In genomic region chr9:35346378-35346777, GRCm38 (mm10) we compare ENCODE assay signal across 16 mouse cellular contexts.
DNase-seq lines count a peak whose midpoint lies in the region; ATAC-seq and TF ChIP-seq lines count a peak whose summit lies in the region.
"Had no signal": no experiment of that assay in that cellular context is flagged by ENCODE, and none has a peak within 500 bp of the region (broad histone marks: within the 10 kb centered on the region; RNA-seq: fewer than 3 reads in every experiment).

No protein-coding gene starts in this region.

- no peak overlapping the region for H3K27ac ChIP-seq in embryonic facial prominence, embryonic 13.5 days
- no peak overlapping the region for H3K27ac ChIP-seq in embryonic facial prominence, embryonic 10.5 days (replicated peaks)
- H3K27ac ChIP-seq in kidney, embryonic 15.5 days = no peak overlapping the region
- H3K27ac ChIP-seq in intestine, postnatal 0 days (ENCODE audit: low read depth, low read length) = no peak overlapping the region
- H3K27ac ChIP-seq: embryonic facial prominence, embryonic 12.5 days; forebrain, embryonic 12.5 days; hindbrain, postnatal 0 days; lung, embryonic 15.5 days had no signal

- H3K27me3 ChIP-seq in embryonic facial prominence, embryonic 13.5 days = no peaks in the 10 kb centered on the region
- peaks cover 33% of the 10 kb centered on the region for H3K27me3 ChIP-seq in embryonic facial prominence, embryonic 10.5 days (replicated peaks; ENCODE audit: low read depth, poor library complexity, severe bottlenecking)
- no peaks in the 10 kb centered on the region for H3K27me3 ChIP-seq in kidney, embryonic 15.5 days
- peaks cover 6% of the 10 kb centered on the region; the same call in 1 of the 2 replicates for H3K27me3 ChIP-seq in intestine, postnatal 0 days (replicated peaks; ENCODE audit: control insufficient read depth, insufficient read depth, low read length)
- H3K27me3 ChIP-seq: embryonic facial prominence, embryonic 12.5 days had no signal

- H3K9ac ChIP-seq in embryonic facial prominence, embryonic 13.5 days = no peak overlapping the region
- H3K9ac ChIP-seq in kidney, embryonic 15.5 days = no peak overlapping the region
- H3K9ac ChIP-seq in intestine, postnatal 0 days (ENCODE audit: low read depth, low read length) = no peak overlapping the region
- H3K9ac ChIP-seq: embryonic facial prominence, embryonic 12.5 days; forebrain, embryonic 12.5 days; lung, embryonic 15.5 days had no signal

- no peaks in the 10 kb centered on the region for H3K9me3 ChIP-seq in embryonic facial prominence, embryonic 13.5 days
- H3K9me3 ChIP-seq in embryonic facial prominence, embryonic 10.5 days = no peaks in the 10 kb centered on the region
- no peaks in the 10 kb centered on the region for H3K9me3 ChIP-seq in kidney, embryonic 15.5 days (replicated peaks)
- no peaks in the 10 kb centered on the region for H3K9me3 ChIP-seq in intestine, postnatal 0 days (ENCODE audit: control insufficient read depth)
- H3K9me3 ChIP-seq: embryonic facial prominence, embryonic 12.5 days; forebrain, embryonic 12.5 days; lung, embryonic 15.5 days had no signal

- peak; percentile 63; the same call in 1 of the 2 replicates for ATAC-seq in embryonic facial prominence, embryonic 13.5 days (ENCODE audit: insufficient number of reproducible peaks, insufficient read depth, low FRiP score, low TSS enrichment, low read depth)
- peak; percentile 70; the same call in 1 of the 2 replicates for ATAC-seq in kidney, embryonic 15.5 days (replicated peaks; ENCODE audit: low FRiP score)
- ATAC-seq in intestine, postnatal 0 days = peak; percentile 50
- ATAC-seq: activated CD4-positive, CD25-positive, alpha-beta regulatory T cell, adult 4 months; hindbrain, postnatal 0 days had no signal

- DNase-seq in embryonic facial prominence, embryonic 10.5 days (ENCODE audit: low spot score) = no peak
- no peak for DNase-seq in kidney, adult 18-20 months
- peak; percentile 66 for DNase-seq in brain, adult 2 months (ENCODE audit: low read depth, low spot score)
- no peak for DNase-seq in frontal cortex, postnatal 10 days (ENCODE audit: low spot score in 2 of 2)
- DNase-seq in layer of hippocampus, adult 8-10 months (ENCODE audit: low spot score in 2 of 2) = no peak
- DNase-seq: cerebellum, postnatal 10 days; kidney, postnatal 36 days; right cerebral cortex, postnatal 14 days had no signal

- no peaks in the 10 kb centered on the region for H3K36me3 ChIP-seq in embryonic facial prominence, embryonic 13.5 days
- H3K36me3 ChIP-seq in embryonic facial prominence, embryonic 10.5 days (replicated peaks) = no peaks in the 10 kb centered on the region
- H3K36me3 ChIP-seq in kidney, embryonic 15.5 days = no peaks in the 10 kb centered on the region
- no peaks in the 10 kb centered on the region for H3K36me3 ChIP-seq in intestine, postnatal 0 days (ENCODE audit: control insufficient read depth, insufficient read depth)
- H3K36me3 ChIP-seq: embryonic facial prominence, embryonic 12.5 days; forebrain, embryonic 12.5 days; lung, embryonic 15.5 days had no signal

- no peak overlapping the region for H3K4me3 ChIP-seq in embryonic facial prominence, embryonic 13.5 days
- no peak overlapping the region for H3K4me3 ChIP-seq in embryonic facial prominence, embryonic 10.5 days
- H3K4me3 ChIP-seq in kidney, embryonic 15.5 days (replicated peaks) = no peak overlapping the region
- H3K4me3 ChIP-seq in intestine, postnatal 0 days (ENCODE audit: low read depth, low read length) = no peak overlapping the region
- H3K4me3 ChIP-seq: embryonic facial prominence, embryonic 12.5 days; forebrain, embryonic 12.5 days; lung, embryonic 15.5 days had no signal

- TF ChIP-seq CTCF in intestine, postnatal 0 days (IDR thresholded peaks at IDR 0.05; ENCODE audit: low read depth) = no peak

- H3K4me1 ChIP-seq in embryonic facial prominence, embryonic 13.5 days = peaks cover 36% of the 10 kb centered on the region
- peaks cover 33% of the 10 kb centered on the region for H3K4me1 ChIP-seq in embryonic facial prominence, embryonic 10.5 days
- peaks cover 9% of the 10 kb centered on the region; the same call in 1 of the 2 replicates for H3K4me1 ChIP-seq in kidney, embryonic 15.5 days
- 0 out of 2 replicates have a peak, but pooled peaks cover 2% of the 10 kb centered on the region for H3K4me1 ChIP-seq in intestine, postnatal 0 days (replicated peaks; ENCODE audit: control insufficient read depth, insufficient read depth, low read length)

- H3K4me2 ChIP-seq in embryonic facial prominence, embryonic 13.5 days = no peak overlapping the region
- no peak overlapping the region for H3K4me2 ChIP-seq in kidney, embryonic 15.5 days
- H3K4me2 ChIP-seq in intestine, postnatal 0 days (replicated peaks; ENCODE audit: low read depth) = no peak overlapping the region
- H3K4me2 ChIP-seq: embryonic facial prominence, embryonic 12.5 days; forebrain, embryonic 12.5 days; lung, embryonic 15.5 days had no signal

- WGBS in embryonic facial prominence, embryonic 13.5 days = 69% methylated on average over 5 of the region's 5 CpGs
- 84% methylated on average over 5 of the region's 5 CpGs for whole genome bisulfite sequencing in embryonic facial prominence, embryonic 10.5 days
- 35% methylated on average over 5 of the region's 5 CpGs for WGBS in kidney, embryonic 15.5 days
- 3% methylated on average over 5 of the region's 5 CpGs for WGBS in intestine, postnatal 0 days
